Mouse (Mus musculus): Measurements from ENCODE around the gene Zfp932. TPM values are rescaled to one million over a fixed set of nuclear protein-coding genes. Genes with fewer than 3 reads are reported as not detected.
"Not testable (repeated sequence)": the region's sequence is repeated elsewhere in the genome, so short reads cannot be mapped to it uniquely, and the experiment has no call there.

The Zfp932 gene
- 1 to 10 TPM; 5.6 to 9.5 (median 7.4) TPM for total RNA-seq (2022)

- DNase-seq (ENCODE audit: low spot score) = peak; percentile 91
Observed at GRCm38 (mm10) chr5:109996026-109996937, at the start of gene Zfp932. Gene Zfp932 (plus strand): TSS chr5:109996521.

- no peak for DNase-seq (ENCODE audit: low spot score)
Observed at GRCm38 (mm10) chr5:109950281-109950680, 46.0 kb upstream of the Zfp932 start.

- DNase-seq (ENCODE audit: low spot score) = not testable (repeated sequence)
Observed at GRCm38 (mm10) chr5:109980743-109981142, 15.6 kb upstream of the Zfp932 start.

- DNase-seq (ENCODE audit: low spot score) = not testable (repeated sequence)
Observed at GRCm38 (mm10) chr5:109995461-109995860, 860 bp upstream of the Zfp932 start.

- DNase-seq (ENCODE audit: low spot score) = not testable (repeated sequence)
Observed at GRCm38 (mm10) chr5:110015775-110016174, 19.5 kb downstream of the Zfp932 start.

GRCm38 (mm10) chr5:110023273-110023672 is 27.0 kb downstream of the Zfp932 start:
- no peak for DNase-seq (ENCODE audit: low spot score)

- peak; percentile 2 for DNase-seq (ENCODE audit: low spot score)
Observed at GRCm38 (mm10) chr5:110023694-110024427, 27.5 kb downstream of the Zfp932 start.

- peak; percentile 92 for DNase-seq (ENCODE audit: low spot score)
Observed at GRCm38 (mm10) chr5:110057637-110058408, 61.5 kb downstream of the Zfp932 start.

Other genes starting within 250 kb of the Zfp932 start
- 1 to 10 TPM; 1.1 to 1.7 (median 1.5) TPM for gene 4930522L14Rik, start 244.6 kb upstream of the Zfp932 start, total RNA-seq (2022)
- gene Gm15446, start 73.1 kb upstream of the Zfp932 start, total RNA-seq (2022) = 1 to 10 TPM; 2.8 to 7.3 (median 3.6) TPM
- gene Gm17655, start 76.0 kb downstream of the Zfp932 start, total RNA-seq (2022) = 1 to 10 TPM; 1.7 to 6.7 (median 3.6) TPM
- gene Gm35315, start 97.9 kb downstream of the Zfp932 start, total RNA-seq (2022) = not detected
- gene Plcxd1, start 103.4 kb downstream of the Zfp932 start, total RNA-seq (2022) = under 1 TPM in 1 of 4 experiments, not detected in 3; 0.09 TPM
- gene Gtpbp6, start 111.7 kb downstream of the Zfp932 start, total RNA-seq (2022) = 10 to 100 TPM; 23.8 to 31.2 (median 29.1) TPM
- 1 to 10 TPM; 2.8 to 3.7 (median 3.3) TPM for gene Zfp605, start 113.6 kb downstream of the Zfp932 start, total RNA-seq (2022)
- 10 to 100 TPM; 11.4 to 13.4 (median 11.9) TPM for gene Chfr, start 139.3 kb downstream of the Zfp932 start, total RNA-seq (2022)
- gene Golga3, start 180.2 kb downstream of the Zfp932 start, total RNA-seq (2022) = 10 to 100 TPM; 51.0 to 56.3 (median 55.1) TPM
- gene Ankle2, start 234.5 kb downstream of the Zfp932 start, total RNA-seq (2022) = 10 to 100 TPM; 25.2 to 33.7 (median 30.0) TPM

All from heart, adult 8-10 months (tissue).